Comparison of ENCODE assay signal across 21 mouse cellular contexts in genomic region chr2:27755986-27756641, GRCm38 (mm10).
DNase-seq lines count a peak whose midpoint lies in the region; ATAC-seq lines count a peak whose summit lies in the region.
"Had no signal": no experiment of that assay in that cellular context is flagged by ENCODE, and none has a peak within 500 bp of the region (broad histone marks: within the 10 kb centered on the region; RNA-seq: fewer than 3 reads in every experiment).

No protein-coding gene starts in this region.

- peaks cover 79% of the 10 kb centered on the region for H3K36me3 ChIP-seq in embryonic facial prominence, embryonic 13.5 days
- H3K36me3 ChIP-seq in limb, embryonic 10.5 days, result peaks cover 89% of the 10 kb centered on the region
- H3K36me3 ChIP-seq: midbrain, embryonic 15.5 days had no signal

- intact Hi-C loops in left cerebral cortex, postnatal 25 days (cut with DNase I), result no loop called here

- no peak overlapping the region for H3K4me3 ChIP-seq in embryonic facial prominence, embryonic 13.5 days
- no peak overlapping the region for H3K4me3 ChIP-seq in limb, embryonic 10.5 days
- H3K4me3 ChIP-seq: forebrain, embryonic 10.5 days; hindbrain, embryonic 12.5 days; liver, embryonic 13.5 days; midbrain, embryonic 15.5 days; neural tube, embryonic 12.5 days had no signal

- DNase-seq in kidney, postnatal 36 days, result peak; percentile 42 to 50
- no peak for DNase-seq in kidney, postnatal 10 days
- DNase-seq in limb, embryonic 10.5 days (ENCODE audit: low spot score), result no peak
- DNase-seq in lung, postnatal 25 days (ENCODE audit: low spot score), result peak; percentile 64
- no peak for DNase-seq in left cerebral cortex, postnatal 25 days (ENCODE audit: low spot score in 2 of 2)
- DNase-seq in cerebellum, adult 9-10 months, result no peak
- DNase-seq: adrenal gland, adult 8-10 months; cerebellum, adult 2 months; forebrain, postnatal 0 days; kidney, adult 18-20 months; liver, embryonic 13.5 days; right cerebral cortex, postnatal 14 days; thymus, adult 2 months; thymus, postnatal 4 days had no signal

- WGBS in embryonic facial prominence, embryonic 13.5 days, result 90% methylated on average over 13 of the region's 13 CpGs
- 93% methylated on average over 13 of the region's 13 CpGs for WGBS in limb, embryonic 10.5 days

- no peak for ATAC-seq in embryonic facial prominence, embryonic 13.5 days (ENCODE audit: insufficient number of reproducible peaks, insufficient read depth, low FRiP score, low TSS enrichment, low read depth)
- ATAC-seq: forebrain, postnatal 0 days; midbrain, embryonic 15.5 days had no signal

- H3K27me3 ChIP-seq in embryonic facial prominence, embryonic 13.5 days, result no peaks in the 10 kb centered on the region
- no peaks in the 10 kb centered on the region for H3K27me3 ChIP-seq in limb, embryonic 10.5 days (ENCODE audit: low read depth, poor library complexity, severe bottlenecking)
- H3K27me3 ChIP-seq: hindbrain, embryonic 12.5 days; liver, embryonic 13.5 days; midbrain, embryonic 15.5 days; neural tube, embryonic 12.5 days had no signal

- H3K27ac ChIP-seq in embryonic facial prominence, embryonic 13.5 days, result peak overlapping the region; percentile 97
- H3K27ac ChIP-seq in limb, embryonic 10.5 days, result peak overlapping the region; percentile 79
- H3K27ac ChIP-seq: forebrain, embryonic 10.5 days; hindbrain, embryonic 12.5 days; liver, embryonic 13.5 days; macrophage; midbrain, embryonic 15.5 days; neural tube, embryonic 12.5 days; stomach, postnatal 0 days had no signal

- no peak overlapping the region for H3K9ac ChIP-seq in embryonic facial prominence, embryonic 13.5 days
- H3K9ac ChIP-seq: forebrain, postnatal 0 days; hindbrain, embryonic 12.5 days; liver, embryonic 13.5 days; midbrain, embryonic 15.5 days; neural tube, embryonic 12.5 days had no signal

- H3K9me3 ChIP-seq in embryonic facial prominence, embryonic 13.5 days, result no peaks in the 10 kb centered on the region
- no peaks in the 10 kb centered on the region for H3K9me3 ChIP-seq in limb, embryonic 10.5 days (replicated peaks)
- H3K9me3 ChIP-seq: forebrain, embryonic 10.5 days; hindbrain, embryonic 12.5 days; liver, embryonic 13.5 days; midbrain, embryonic 15.5 days; neural tube, embryonic 12.5 days had no signal

- peaks cover 57% of the 10 kb centered on the region for H3K4me1 ChIP-seq in embryonic facial prominence, embryonic 13.5 days
- peaks cover 34% of the 10 kb centered on the region for H3K4me1 ChIP-seq in limb, embryonic 10.5 days

- H3K4me2 ChIP-seq in embryonic facial prominence, embryonic 13.5 days, result no peak overlapping the region
- H3K4me2 ChIP-seq: hindbrain, embryonic 12.5 days; liver, embryonic 13.5 days; midbrain, embryonic 15.5 days; neural tube, embryonic 12.5 days had no signal

Comparison
In these comparisons a context has a peak if more than half of its experiments do, and no peak if none do; other contexts are left out.
1. DNase-seq: peak in kidney, postnatal 36 days (2 of 2) and lung, postnatal 25 days (single experiment); none in kidney, postnatal 10 days (single experiment), limb, embryonic 10.5 days (single experiment), left cerebral cortex, postnatal 25 days (0 of 2) and cerebellum, adult 9-10 months (single experiment).